ENCODE assay signal across 8 mouse cellular contexts in the genomic region with DNA sequence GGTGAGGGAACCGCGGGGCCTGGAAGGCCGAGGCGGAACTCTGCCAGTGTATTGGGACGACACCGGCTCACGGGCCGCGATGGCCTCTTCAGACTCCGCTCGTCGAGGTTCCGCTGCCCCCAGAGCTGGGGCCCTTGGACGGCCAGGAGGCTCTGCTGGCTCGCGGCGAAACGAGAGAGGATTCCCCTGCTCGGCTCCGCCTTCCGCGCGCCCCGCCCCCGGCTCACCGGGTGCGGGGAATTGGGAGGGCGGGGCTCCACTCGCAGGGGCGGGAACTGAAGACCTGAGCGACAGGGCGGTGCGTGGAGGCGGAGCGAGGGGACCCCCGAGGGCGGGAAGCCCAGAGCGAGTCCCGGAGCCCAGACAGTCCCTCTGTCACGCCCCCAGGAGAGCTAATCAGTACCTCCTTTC. TPM values are rescaled to one million over a fixed set of nuclear protein-coding genes. Genes with fewer than 3 reads are reported as not detected.
DNase-seq lines count a peak whose midpoint lies in the region; ATAC-seq and TF ChIP-seq lines count a peak whose summit lies in the region.

Tmem158 (minus strand) TSS at position 154 of the 411 bp plus-strand sequence.

- H3K27me3 ChIP-seq in MEL (ENCODE audit: control insufficient read depth in 1 of 2, insufficient read depth in 2 of 2, low read length in 2 of 2) = peaks cover 0 to 9% of the 10 kb centered on the region in 2 experiments; a peak in 3 of 4 replicates
- no peaks in the 10 kb centered on the region for H3K27me3 ChIP-seq in cerebellum, adult 2 months (ENCODE audit: control insufficient read depth, insufficient read depth, low read length)
- peaks cover 46% of the 10 kb centered on the region for H3K27me3 ChIP-seq in hindbrain, embryonic 10.5 days (ENCODE audit: insufficient read depth, poor library complexity, severe bottlenecking)
- H3K27me3 ChIP-seq in lung, embryonic 16.5 days (ENCODE audit: control insufficient read depth, insufficient read depth, low read depth, low read length) = peaks cover 3% of the 10 kb centered on the region; the same call in 1 of the 2 replicates

- ATAC-seq in lung, embryonic 16.5 days (ENCODE audit: low read depth) = peak; percentile 95

- TF ChIP-seq RAD21 in MEL (IDR thresholded peaks at IDR 0.05; ENCODE audit: low read depth, low read length) = no peak

- TF ChIP-seq POLR2A in MEL (IDR thresholded peaks at IDR 0.05; ENCODE audit: control insufficient read depth in 1 of 2, insufficient read depth in 1 of 2, low read depth in 1 of 2, low read length in 2 of 2, poor library complexity in 1 of 2) = peak; percentile 54 to 70; a peak in 3 of 4 replicates
- peak; percentile 46; the same call in 1 of the 2 replicates for TF ChIP-seq POLR2A in cerebellum, adult 2 months (IDR thresholded peaks at IDR 0.05; ENCODE audit: borderline replicate concordance, insufficient read depth, low read length)

- H3K4me3 ChIP-seq in MEL (ENCODE audit: control insufficient read depth in 1 of 2, insufficient read depth in 1 of 2, low read depth in 2 of 2, low read length in 2 of 2) = peak within 1 kb of the TSS; percentile 53 to 79
- peak within 1 kb of the TSS; percentile 76 for H3K4me3 ChIP-seq in cerebellum, adult 2 months (replicated peaks; ENCODE audit: insufficient read depth, low read depth, low read length)
- peak within 1 kb of the TSS; percentile 74 for H3K4me3 ChIP-seq in hindbrain, embryonic 10.5 days
- peak within 1 kb of the TSS; percentile 72 for H3K4me3 ChIP-seq in lung, embryonic 16.5 days (ENCODE audit: low read length)

- H3K27ac ChIP-seq in MEL (ENCODE audit: control insufficient read depth, low read depth, low read length) = no peak within 1 kb of the TSS
- H3K27ac ChIP-seq in cerebellum, adult 2 months (ENCODE audit: insufficient read depth, low read length) = no peak within 1 kb of the TSS
- H3K27ac ChIP-seq in hindbrain, embryonic 10.5 days = peak within 1 kb of the TSS; percentile 86
- peak within 1 kb of the TSS; percentile 12; the same call in 1 of the 2 replicates for H3K27ac ChIP-seq in lung, embryonic 16.5 days (ENCODE audit: low read length)

- H3K4me2 ChIP-seq in lung, embryonic 16.5 days (ENCODE audit: low read depth, low read length) = peak within 1 kb of the TSS; percentile 95

- H3K79me2 ChIP-seq in MEL (ENCODE audit: control insufficient read depth, insufficient read depth, low read length, poor library complexity) = no peaks in the 10 kb centered on the region

- no peaks in the 10 kb centered on the region for H3K9me3 ChIP-seq in MEL (replicated peaks; ENCODE audit: insufficient read depth, low read length)
- no peaks in the 10 kb centered on the region for H3K9me3 ChIP-seq in hindbrain, embryonic 10.5 days
- H3K9me3 ChIP-seq in lung, embryonic 16.5 days (ENCODE audit: control insufficient read depth, low read length) = no peaks in the 10 kb centered on the region

- TF ChIP-seq EP300 in MEL (IDR thresholded peaks at IDR 0.05; ENCODE audit: low read depth in 1 of 2, low read length in 2 of 2) = no peak

- under 1% methylated on average over 39 of the region's 40 CpGs for WGBS in cerebellum, adult 2 months
- WGBS in hindbrain, embryonic 10.5 days = under 1% methylated on average over 40 of the region's 40 CpGs
- WGBS in lung, embryonic 16.5 days = under 1% methylated on average over 36 of the region's 40 CpGs

- H3K36me3 ChIP-seq in MEL (ENCODE audit: control insufficient read depth in 1 of 2, insufficient read depth in 2 of 2, low read length in 2 of 2) = no peaks in the 10 kb centered on the region; a peak in 1 of 4 replicates
- H3K36me3 ChIP-seq in hindbrain, embryonic 10.5 days = no peaks in the 10 kb centered on the region
- H3K36me3 ChIP-seq in lung, embryonic 16.5 days (ENCODE audit: control insufficient read depth, insufficient read depth, low read length) = no peaks in the 10 kb centered on the region

- H3K9ac ChIP-seq in MEL (ENCODE audit: control insufficient read depth, low read depth, low read length, poor library complexity, severe bottlenecking) = peak within 1 kb of the TSS; percentile 74
- H3K9ac ChIP-seq in lung, embryonic 16.5 days (ENCODE audit: low read length) = peak within 1 kb of the TSS; percentile 73

- peak; percentile 97 for DNase-seq in MEL (ENCODE audit: low read depth, low spot score)
- peak; percentile 79 to 83 for DNase-seq in cerebellum, adult 2 months
- peak; percentile 87 for DNase-seq in forelimb bud, embryonic 11.5 days (ENCODE audit: low read depth, low spot score)
- DNase-seq in hindbrain, embryonic 10.5 days (ENCODE audit: low spot score) = peak; percentile 90
- DNase-seq in layer of hippocampus, adult 9-11 months = peak; percentile 82
- DNase-seq in ovary, postnatal 14 days (ENCODE audit: low spot score) = peak; percentile 66
- DNase-seq in thymus, postnatal 36 days = peak; percentile 89 to 91

- H3K4me1 ChIP-seq in MEL (ENCODE audit: control insufficient read depth in 1 of 2, insufficient read depth in 2 of 2, low read length in 2 of 2) = no peaks in the 10 kb centered on the region; a peak in 2 of 4 replicates
- no peaks in the 10 kb centered on the region for H3K4me1 ChIP-seq in cerebellum, adult 2 months (ENCODE audit: control insufficient read depth, insufficient read depth, low read length)
- peaks cover 19% of the 10 kb centered on the region for H3K4me1 ChIP-seq in hindbrain, embryonic 10.5 days (replicated peaks)
- peaks cover 4% of the 10 kb centered on the region; the same call in 1 of the 2 replicates for H3K4me1 ChIP-seq in lung, embryonic 16.5 days (replicated peaks; ENCODE audit: control insufficient read depth, insufficient read depth, low read length)

- TF ChIP-seq CTCF in MEL (IDR thresholded peaks at IDR 0.05 in 2 of 3, conservative IDR thresholded peaks at IDR 0.05 in 1 of 3; ENCODE audit: control insufficient read depth in 1 of 3, insufficient read depth in 1 of 3, low read depth in 2 of 3, low read length in 3 of 3, poor library complexity in 1 of 3, severe bottlenecking in 1 of 3) = no peak
- no peak for TF ChIP-seq CTCF in cerebellum, adult 2 months (IDR thresholded peaks at IDR 0.05; ENCODE audit: borderline replicate concordance, insufficient read depth, low read depth, low read length)

TF ChIP-seq in MEL, 35 proteins besides CTCF, POLR2A, EP300 and RAD21:
- TF ChIP-seq MYC (IDR thresholded peaks at IDR 0.05; ENCODE audit: low read depth, low read length) (no peak), RCOR1 (IDR thresholded peaks at IDR 0.05; ENCODE audit: low read depth, low read length) (no peak), USF2 (IDR thresholded peaks at IDR 0.05; ENCODE audit: borderline replicate concordance in 1 of 2, insufficient read depth in 1 of 2, low read depth in 1 of 2, low read length in 2 of 2) (no peak), NELFE (IDR thresholded peaks at IDR 0.05; ENCODE audit: low read depth, low read length) (peak; percentile 55; the same call in 1 of the 2 replicates), TCF12 (IDR thresholded peaks at IDR 0.05; ENCODE audit: low read depth, low read length) (0 out of 2 replicates have a peak, but pooled peaks have one; percentile 14), ZNF384 (IDR thresholded peaks at IDR 0.05; ENCODE audit: low read depth, low read length) (no peak), TBP (IDR thresholded peaks at IDR 0.05; ENCODE audit: low read depth, low read length) (peak; percentile 40; the same call in 1 of the 2 replicates), BHLHE40 (IDR thresholded peaks at IDR 0.05; ENCODE audit: borderline replicate concordance, low read depth, low read length) (no peak), E2F4 (IDR thresholded peaks at IDR 0.05; ENCODE audit: borderline replicate concordance, low read depth, low read length) (peak; percentile 82; the same call in 1 of the 2 replicates), MXI1 (IDR thresholded peaks at IDR 0.05; ENCODE audit: low read depth, low read length) (no peak), GATA1 (IDR thresholded peaks at IDR 0.05; ENCODE audit: low read depth, low read length) (no peak), ZC3H11A (IDR thresholded peaks at IDR 0.05; ENCODE audit: low read depth, low read length) (no peak), SIN3A (IDR thresholded peaks at IDR 0.05; ENCODE audit: low read length) (peak; percentile 31; the same call in 1 of the 2 replicates), MEF2A (IDR thresholded peaks at IDR 0.05; ENCODE audit: extremely low read depth, insufficient replicate concordance, low read depth, low read length, poor library complexity, severe bottlenecking) (no peak), POLR2AphosphoS5 (IDR thresholded peaks at IDR 0.05; ENCODE audit: borderline replicate concordance, low read depth, low read length) (no peak), SMC3 (IDR thresholded peaks at IDR 0.05; ENCODE audit: low read depth, low read length) (no peak)

RNA-seq across cellular contexts. Expression of gene Tmem158, which starts in this region (rescaled TPM):
- 5.0 and 5.1 TPM in 2 replicates for total RNA-seq in MEL (2012; rRNA removed)
- 10 to 100 TPM in 1 of 2 experiments, not detected in 1; 10.1 TPM for polyA plus RNA-seq in MEL (2012; ENCODE audit: insufficient read depth in 1 of 2, insufficient read length in 2 of 2, low read depth in 1 of 2, low replicate concordance in 2 of 2, missing spikeins in 1 of 2)
- polyA plus RNA-seq in cerebellum, adult 2 months (2012; rRNA removed) = 12.8 and 14.5 TPM in 2 replicates
- 4.4 and 6.3 TPM in 2 replicates for polyA plus RNA-seq in hindbrain, embryonic 10.5 days (2016; fragmentation: Nextera tagmentation; extraction: Ambion mirVana)
- 7.4 and 8.0 TPM in 2 replicates for polyA plus RNA-seq in lung, embryonic 16.5 days (2015; fragmentation: Nextera tagmentation; extraction: Ambion mirVana)

Comparison
In these comparisons a context has a peak if more than half of its experiments do, and no peak if none do; other contexts are left out.
1. H3K27ac ChIP-seq: peak in hindbrain, embryonic 10.5 days (single experiment) and lung, embryonic 16.5 days (single experiment); none in MEL (single experiment) and cerebellum, adult 2 months (single experiment).
2. Peak in every context shown above with its lines, with median percentiles within 50 percentile points of each other: DNase-seq and H3K4me3 ChIP-seq.